Mouse (Mus musculus): ENCODE measurements around the gene Cped1. TPM values are rescaled to one million over a fixed set of nuclear protein-coding genes. Genes with fewer than 3 reads are reported as not detected.

Gene Cped1
- polyA plus RNA-seq, 1 experiment from 2014 or later: 2.7 TPM

DNA sequence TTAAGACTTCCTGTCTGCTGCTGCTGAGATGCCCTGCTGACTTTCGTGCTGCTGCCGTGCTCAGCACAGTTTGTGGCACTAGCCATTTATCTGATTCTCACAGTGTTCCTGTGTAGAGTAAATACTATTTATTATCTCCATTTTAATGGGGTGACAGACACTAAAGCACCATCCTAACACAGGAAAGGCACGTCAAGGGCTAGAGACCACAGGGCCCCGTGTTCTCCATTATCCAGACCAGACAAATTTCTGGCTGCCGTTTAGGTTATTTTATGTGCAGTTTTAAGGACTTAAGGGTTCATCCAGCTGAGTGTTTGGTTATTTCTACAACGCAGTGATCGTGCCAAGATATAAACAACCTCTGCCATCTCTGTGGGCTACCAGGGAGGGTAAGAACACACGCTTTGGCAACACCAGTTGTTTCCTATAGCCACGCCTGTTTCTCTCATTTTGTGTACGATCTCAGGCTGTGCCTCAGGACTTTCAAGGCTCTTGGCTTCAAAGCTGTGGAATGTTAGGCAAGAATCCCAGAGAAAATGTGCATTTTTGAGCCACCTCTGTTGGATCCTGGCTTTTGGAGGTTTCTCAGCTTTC, 149.4 kb downstream of the Cped1 start:
- ATAC-seq (ENCODE audit: low FRiP score): no peak

DNA sequence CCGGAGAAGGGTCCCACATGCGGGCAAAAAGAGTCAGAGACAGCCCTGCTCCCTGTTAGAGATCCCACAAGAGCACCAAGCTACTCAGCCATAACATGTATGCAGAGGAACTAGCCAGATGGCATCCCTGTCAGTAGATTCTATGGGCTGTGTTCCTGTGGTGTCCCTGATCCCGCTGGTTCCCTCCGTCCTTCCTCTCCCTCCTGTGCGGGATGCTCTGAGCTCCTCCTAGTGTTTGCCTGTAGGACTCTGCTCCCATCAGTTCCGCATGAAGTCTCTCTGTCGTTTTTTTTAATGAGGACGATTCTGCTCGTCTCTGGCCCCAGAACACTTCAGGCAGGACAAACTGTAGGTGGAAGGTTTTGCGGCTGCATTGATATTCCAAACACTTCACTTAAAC, 151.1 kb downstream of the Cped1 start:
- no peak overlapping the region for H3K9ac ChIP-seq (replicated peaks)
- no peaks in the 10 kb centered on the region for H3K27me3 ChIP-seq (replicated peaks)
- H3K9me3 ChIP-seq (replicated peaks): no peaks in the 10 kb centered on the region
- no peak overlapping the region for H3K4me2 ChIP-seq
- H3K4me1 ChIP-seq: peaks cover 5% of the 10 kb centered on the region; the same call in 1 of the 2 replicates
- H3K36me3 ChIP-seq: no peaks in the 10 kb centered on the region
- no peak overlapping the region for H3K4me3 ChIP-seq (replicated peaks)
- WGBS: 42% methylated on average over 10 of the region's 10 CpGs
- no peak overlapping the region for H3K27ac ChIP-seq (replicated peaks)
- peak; percentile 28; the same call in 1 of the 2 replicates for ATAC-seq (ENCODE audit: low FRiP score)

More for the DNA sequence above, 149.4 kb downstream of the Cped1 start:
- Histone ChIP-seq H3K9me3 (replicated peaks) (no peaks in the 10 kb centered on the region), H3K27me3 (replicated peaks) (no peaks in the 10 kb centered on the region), H3K36me3 (no peaks in the 10 kb centered on the region), H3K4me1 (peaks cover 5% of the 10 kb centered on the region; the same call in 1 of the 2 replicates), H3K9ac (replicated peaks) (no peak overlapping the region), H3K4me3 (replicated peaks) (no peak overlapping the region), H3K4me2 (no peak overlapping the region), H3K27ac (replicated peaks) (no peak overlapping the region)
- 51% methylated on average over 10 of the region's 10 CpGs for WGBS

GRCm38 (mm10) chr6:22140786-22141185, 155.1 kb downstream of the Cped1 start:
- Histone ChIP-seq H3K4me1 (no peaks in the 10 kb centered on the region), H3K27me3 (replicated peaks) (no peaks in the 10 kb centered on the region), H3K9me3 (replicated peaks) (no peaks in the 10 kb centered on the region), H3K4me3 (replicated peaks) (no peak overlapping the region), H3K9ac (replicated peaks) (no peak overlapping the region), H3K36me3 (no peaks in the 10 kb centered on the region), H3K27ac (replicated peaks) (no peak overlapping the region), H3K4me2 (no peak overlapping the region)
- no peak for ATAC-seq (ENCODE audit: low FRiP score)
- WGBS: 64% methylated on average over 8 of the region's 8 CpGs

DNA sequence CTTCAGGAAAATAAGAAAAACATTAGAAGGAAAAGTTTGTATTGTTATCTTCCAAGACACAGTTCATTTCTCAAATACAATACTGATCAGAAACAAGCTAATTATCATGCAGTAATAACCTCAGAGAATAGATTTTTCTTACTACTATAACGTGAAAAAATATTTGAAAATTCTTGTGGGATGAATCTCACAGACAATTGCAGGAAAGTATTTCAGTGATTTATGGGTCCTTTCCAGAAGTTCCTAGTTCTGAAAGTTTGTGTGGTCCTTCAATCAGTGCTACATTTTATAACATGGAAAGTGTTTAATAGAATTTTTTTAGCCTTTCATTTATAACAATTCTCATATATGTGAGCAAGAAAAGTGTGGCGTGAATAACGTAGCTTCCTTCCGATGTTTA, 161.5 kb downstream of the Cped1 start:
- no peak for ATAC-seq (ENCODE audit: low FRiP score)
- H3K27ac ChIP-seq (replicated peaks): no peak overlapping the region
- no peaks in the 10 kb centered on the region for H3K36me3 ChIP-seq
- no peaks in the 10 kb centered on the region for H3K4me1 ChIP-seq
- no peaks in the 10 kb centered on the region for H3K9me3 ChIP-seq (replicated peaks)
- H3K27me3 ChIP-seq (replicated peaks): no peaks in the 10 kb centered on the region
- H3K4me3 ChIP-seq (replicated peaks): no peak overlapping the region
- 91% methylated on average over 4 of the region's 4 CpGs for WGBS
- no peak overlapping the region for H3K9ac ChIP-seq (replicated peaks)
- no peak overlapping the region for H3K4me2 ChIP-seq

DNA sequence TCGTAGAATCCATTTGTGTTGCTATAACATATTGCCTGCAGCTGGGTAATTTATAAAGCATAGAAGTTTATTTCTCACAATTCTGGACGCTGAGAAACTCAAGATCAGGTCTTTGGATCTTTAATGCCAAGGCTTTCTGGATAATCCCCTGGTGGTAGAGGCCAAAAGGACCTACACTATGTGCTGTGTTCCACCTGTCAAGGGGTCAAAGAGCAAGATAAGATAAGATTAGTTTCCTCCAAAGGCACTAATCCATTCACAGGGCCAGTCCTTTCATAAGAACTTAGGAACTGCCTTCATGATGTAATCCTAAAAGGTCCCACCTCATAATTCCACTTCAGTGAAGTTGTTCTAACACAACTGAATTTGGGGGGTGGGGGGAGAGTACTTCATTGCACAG, 162.8 kb downstream of the Cped1 start:
- no peaks in the 10 kb centered on the region for H3K9me3 ChIP-seq (replicated peaks)
- no peak overlapping the region for H3K4me2 ChIP-seq
- no peaks in the 10 kb centered on the region for H3K27me3 ChIP-seq (replicated peaks)
- 89% methylated on average over 2 of the region's 2 CpGs for WGBS
- no peak overlapping the region for H3K9ac ChIP-seq (replicated peaks)
- no peak overlapping the region for H3K4me3 ChIP-seq (replicated peaks)
- ATAC-seq (ENCODE audit: low FRiP score): no peak
- no peak overlapping the region for H3K27ac ChIP-seq (replicated peaks)
- H3K36me3 ChIP-seq: no peaks in the 10 kb centered on the region
- no peaks in the 10 kb centered on the region for H3K4me1 ChIP-seq

DNA sequence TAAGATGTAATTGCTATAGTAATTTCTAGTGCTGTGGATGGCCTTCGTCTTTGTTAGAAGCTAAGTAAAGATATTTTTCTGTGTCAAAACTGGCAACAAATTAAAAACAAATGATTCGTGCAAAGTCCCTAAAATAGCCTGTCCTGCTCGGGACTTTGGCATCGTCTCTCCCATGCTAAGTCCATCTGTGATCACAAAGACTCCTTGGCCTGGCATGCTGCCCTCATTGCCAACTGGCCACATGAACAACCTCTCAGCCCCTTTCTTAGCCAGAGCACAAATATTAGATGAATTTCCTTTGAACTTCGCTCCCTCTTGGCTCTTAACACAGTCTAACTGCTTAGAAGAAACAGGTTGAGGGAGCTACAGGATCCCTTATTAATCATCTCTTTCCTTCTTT, 171.7 kb downstream of the Cped1 start:
- no peak for ATAC-seq (ENCODE audit: low FRiP score)
- 88% methylated on average over 5 of the region's 5 CpGs for WGBS
- H3K27ac ChIP-seq (replicated peaks): no peak overlapping the region
- H3K9me3 ChIP-seq (replicated peaks): no peaks in the 10 kb centered on the region
- H3K9ac ChIP-seq (replicated peaks): no peak overlapping the region
- no peaks in the 10 kb centered on the region for H3K36me3 ChIP-seq
- no peaks in the 10 kb centered on the region for H3K27me3 ChIP-seq (replicated peaks)
- H3K4me2 ChIP-seq: no peak overlapping the region
- H3K4me3 ChIP-seq (replicated peaks): no peak overlapping the region
- no peaks in the 10 kb centered on the region for H3K4me1 ChIP-seq

DNA sequence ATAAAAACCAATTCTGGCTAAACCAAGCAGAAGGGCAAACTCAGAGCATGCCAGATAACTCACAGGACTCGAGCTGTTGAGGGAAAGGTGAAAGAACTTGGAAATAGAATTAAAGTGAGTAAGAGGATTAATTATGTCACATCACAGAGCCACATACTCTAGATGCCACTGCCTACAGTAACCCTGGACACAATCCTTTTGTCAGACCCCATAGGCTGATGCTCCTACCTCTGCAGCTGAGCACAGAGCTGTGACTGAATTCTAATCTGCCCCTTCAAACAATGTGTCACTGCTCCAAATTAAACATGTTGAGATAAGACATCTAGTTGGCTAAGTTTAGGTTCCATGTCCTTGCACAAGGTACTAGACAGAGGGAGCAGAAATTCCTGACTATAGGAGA, 176.2 kb downstream of the Cped1 start:
- no peaks in the 10 kb centered on the region for H3K36me3 ChIP-seq
- no peak overlapping the region for H3K4me3 ChIP-seq (replicated peaks)
- no peaks in the 10 kb centered on the region for H3K27me3 ChIP-seq (replicated peaks)
- H3K4me2 ChIP-seq: no peak overlapping the region
- ATAC-seq (ENCODE audit: low FRiP score): no peak
- H3K4me1 ChIP-seq: no peaks in the 10 kb centered on the region
- H3K9me3 ChIP-seq (replicated peaks): no peaks in the 10 kb centered on the region
- no peak overlapping the region for H3K27ac ChIP-seq (replicated peaks)
- WGBS: 59% methylated on average over 1 of the region's 1 CpGs
- H3K9ac ChIP-seq (replicated peaks): no peak overlapping the region

- WGBS: 34% methylated on average over 2 of the region's 2 CpGs
- no peak for ATAC-seq (ENCODE audit: low FRiP score)
Measured at GRCm38 (mm10) chr6:22168388-22168787, 182.7 kb downstream of the Cped1 start.

GRCm38 (mm10) chr6:22178721-22179295, 193.1 kb downstream of the Cped1 start:
- Histone ChIP-seq H3K9me3 (replicated peaks) (no peaks in the 10 kb centered on the region), H3K4me2 (no peak overlapping the region), H3K9ac (replicated peaks) (no peak overlapping the region), H3K36me3 (no peaks in the 10 kb centered on the region), H3K4me3 (replicated peaks) (no peak overlapping the region), H3K27me3 (replicated peaks) (no peaks in the 10 kb centered on the region), H3K27ac (replicated peaks) (no peak overlapping the region), H3K4me1 (0 out of 2 replicates have a peak, but pooled peaks cover 6% of the 10 kb centered on the region)
- no peak for ATAC-seq (ENCODE audit: low FRiP score)
- WGBS: 43% methylated on average over 8 of the region's 8 CpGs

More at GRCm38 (mm10) chr6:22168388-22168787, 182.7 kb downstream of the Cped1 start:
- H3K9me3 ChIP-seq (replicated peaks): no peaks in the 10 kb centered on the region
- no peak overlapping the region for H3K4me3 ChIP-seq (replicated peaks)
- no peaks in the 10 kb centered on the region for H3K27me3 ChIP-seq (replicated peaks)
- H3K27ac ChIP-seq (replicated peaks): no peak overlapping the region
- H3K9ac ChIP-seq (replicated peaks): no peak overlapping the region
- H3K4me2 ChIP-seq: no peak overlapping the region
- no peaks in the 10 kb centered on the region for H3K36me3 ChIP-seq
- no peaks in the 10 kb centered on the region for H3K4me1 ChIP-seq

- WGBS: 79% methylated on average over 10 of the region's 10 CpGs
- H3K4me2 ChIP-seq: no peak overlapping the region
- no peak for ATAC-seq (ENCODE audit: low FRiP score)
Measured at GRCm38 (mm10) chr6:22180316-22180715, 194.6 kb downstream of the Cped1 start.

GRCm38 (mm10) chr6:22186967-22187366, 201.3 kb downstream of the Cped1 start:
- ATAC-seq (ENCODE audit: low FRiP score): no peak
- Histone ChIP-seq H3K9me3 (replicated peaks) (no peaks in the 10 kb centered on the region), H3K27ac (replicated peaks) (no peak overlapping the region), H3K27me3 (replicated peaks) (no peaks in the 10 kb centered on the region), H3K4me1 (peaks cover 5% of the 10 kb centered on the region; the same call in 1 of the 2 replicates), H3K4me2 (no peak overlapping the region), H3K4me3 (replicated peaks) (no peak overlapping the region), H3K36me3 (no peaks in the 10 kb centered on the region), H3K9ac (replicated peaks) (no peak overlapping the region)
- WGBS: 90% methylated on average over 8 of the region's 8 CpGs

More at GRCm38 (mm10) chr6:22180316-22180715, 194.6 kb downstream of the Cped1 start:
- no peaks in the 10 kb centered on the region for H3K27me3 ChIP-seq (replicated peaks)
- 0 out of 2 replicates have a peak, but pooled peaks cover 6% of the 10 kb centered on the region for H3K4me1 ChIP-seq
- no peak overlapping the region for H3K4me3 ChIP-seq (replicated peaks)
- no peak overlapping the region for H3K9ac ChIP-seq (replicated peaks)
- no peak overlapping the region for H3K27ac ChIP-seq (replicated peaks)
- H3K9me3 ChIP-seq (replicated peaks): no peaks in the 10 kb centered on the region
- H3K36me3 ChIP-seq: no peaks in the 10 kb centered on the region
